Mouse (Mus musculus): Measurements from ENCODE around the gene Vps8.

DNA sequence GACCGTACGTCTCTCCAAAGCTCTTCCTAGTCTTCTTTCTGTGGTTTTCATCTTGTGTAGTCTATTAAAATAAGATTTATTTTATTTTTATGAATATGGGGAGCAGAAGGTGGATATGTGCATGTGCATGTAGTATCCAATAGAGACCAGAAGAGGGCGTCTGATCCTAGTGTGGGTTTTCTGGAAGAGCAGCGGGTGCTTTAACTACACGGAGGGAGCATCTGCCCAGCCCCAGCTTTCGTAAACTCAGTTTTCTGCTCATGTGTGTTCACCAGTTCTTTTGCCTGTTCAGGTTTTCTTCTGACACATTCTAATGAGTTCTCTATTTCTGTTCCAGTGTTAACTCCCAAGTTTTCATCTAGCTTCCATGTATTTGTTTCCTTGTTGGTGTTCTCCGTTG, 192.9 kb downstream of the Vps8 start:
- TF ChIP-seq POLR2A (IDR thresholded peaks at IDR 0.05; ENCODE audit: insufficient read length, low read depth) (no peak), MAX (IDR thresholded peaks at IDR 0.05; ENCODE audit: low read depth) (no peak)
